Mouse (Mus musculus): Measurements from ENCODE around the gene Tap2.

Tap2 gene

GRCm38 (mm10) chr17:34251666-34252065, 48.3 kb downstream of the Tap2 start:
- DNase-seq (ENCODE audit: low spot score): no peak

- no peak for DNase-seq (ENCODE audit: low spot score)
Observed at GRCm38 (mm10) chr17:34256501-34256900, 53.2 kb downstream of the Tap2 start.

GRCm38 (mm10) chr17:34257594-34258375, 54.5 kb downstream of the Tap2 start, which contains the start of gene H2-Ab1:
TSS of gene H2-Ab1 (plus strand) at chr17:34257689.
- DNase-seq (ENCODE audit: low spot score): no peak

- no peak for DNase-seq (ENCODE audit: low spot score)
Observed at GRCm38 (mm10) chr17:34260551-34260950, 57.2 kb downstream of the Tap2 start.

- DNase-seq (ENCODE audit: low spot score): peak; percentile 36
Observed at GRCm38 (mm10) chr17:34261502-34261901, 58.2 kb downstream of the Tap2 start.

- DNase-seq (ENCODE audit: low spot score): peak; percentile 66
Observed at GRCm38 (mm10) chr17:34263068-34263467, 59.7 kb downstream of the Tap2 start.

- peak; percentile 47 for DNase-seq (ENCODE audit: low spot score)
Observed at GRCm38 (mm10) chr17:34263811-34264371, 60.6 kb downstream of the Tap2 start.

- peak; percentile 90 for DNase-seq (ENCODE audit: low spot score)
Observed at GRCm38 (mm10) chr17:34264452-34265351, 61.4 kb downstream of the Tap2 start.

Data from yolk sac, embryonic 10.5 days (tissue).